Mouse (Mus musculus): ENCODE data around the gene Dnajc11. TPM values are rescaled to one million over a fixed set of nuclear protein-coding genes. Genes with fewer than 3 reads are reported as not detected.

The Dnajc11 gene
- polyA plus RNA-seq, 2 experiments, result 50.9 to 56.9 TPM

- Histone ChIP-seq H3K4me3 (replicated peaks; ENCODE audit: low read length) (no peak overlapping the region), H3K9ac (ENCODE audit: low read depth, low read length, severe bottlenecking) (no peak overlapping the region), H3K4me1 (ENCODE audit: control insufficient read depth, insufficient read depth, low read length) (peaks cover 24% of the 10 kb centered on the region), H3K36me3 (ENCODE audit: control insufficient read depth, insufficient read depth, low read length) (no peaks in the 10 kb centered on the region), H3K4me2 (replicated peaks; ENCODE audit: low read depth, low read length, severe bottlenecking) (no peak overlapping the region), H3K9me3 (ENCODE audit: control insufficient read depth, low read length) (no peaks in the 10 kb centered on the region), H3K27ac (replicated peaks; ENCODE audit: low read depth, low read length) (no peak overlapping the region), H3K27me3 (ENCODE audit: control insufficient read depth, insufficient read depth, low read length) (no peaks in the 10 kb centered on the region)
- no peak for TF ChIP-seq POLR2A (IDR thresholded peaks at IDR 0.05; ENCODE audit: borderline replicate concordance, extremely low read depth, insufficient read depth, insufficient read length)
- no peak for DNase-seq (ENCODE audit: low spot score)
- no peak for ATAC-seq (ENCODE audit: low FRiP score, low read depth)
- WGBS, result 80% methylated on average over 6 of the region's 6 CpGs
Measured at GRCm38 (mm10) chr4:152006137-152006536, 72.6 kb downstream of the Dnajc11 start.

DNA sequence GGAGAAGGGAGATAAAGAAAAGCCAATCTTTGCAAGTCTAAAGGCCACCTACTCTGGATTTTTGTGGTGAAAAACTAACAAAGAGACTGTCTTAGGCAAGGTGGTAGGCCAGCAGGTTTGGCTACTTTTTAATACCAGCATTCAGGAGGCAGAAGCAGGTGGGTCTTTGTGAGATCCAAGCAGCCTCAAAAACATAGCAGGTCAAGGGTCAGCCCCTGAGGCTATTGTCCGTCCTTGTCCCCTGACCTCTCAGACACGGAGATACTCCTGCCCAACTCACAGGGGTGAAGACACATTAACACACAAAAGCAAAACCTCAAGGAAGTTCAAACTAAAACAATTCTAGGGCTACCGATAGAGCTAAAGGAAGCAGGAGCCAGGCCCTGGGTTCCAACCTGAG, 73.3 kb downstream of the Dnajc11 start:
- 29% methylated on average over 3 of the region's 3 CpGs for WGBS
- no peak overlapping the region for H3K27ac ChIP-seq (replicated peaks; ENCODE audit: low read depth, low read length)
- H3K4me3 ChIP-seq (replicated peaks; ENCODE audit: low read length), result no peak overlapping the region
- DNase-seq (ENCODE audit: low spot score) (no peak), ATAC-seq (ENCODE audit: low FRiP score, low read depth) (no peak)
- no peaks in the 10 kb centered on the region for H3K27me3 ChIP-seq (ENCODE audit: control insufficient read depth, insufficient read depth, low read length)
- no peak overlapping the region for H3K4me2 ChIP-seq (replicated peaks; ENCODE audit: low read depth, low read length, severe bottlenecking)
- no peaks in the 10 kb centered on the region for H3K9me3 ChIP-seq (ENCODE audit: control insufficient read depth, low read length)
- TF ChIP-seq POLR2A (IDR thresholded peaks at IDR 0.05; ENCODE audit: borderline replicate concordance, extremely low read depth, insufficient read depth, insufficient read length), result no peak
- H3K36me3 ChIP-seq (ENCODE audit: control insufficient read depth, insufficient read depth, low read length), result no peaks in the 10 kb centered on the region
- peaks cover 28% of the 10 kb centered on the region for H3K4me1 ChIP-seq (ENCODE audit: control insufficient read depth, insufficient read depth, low read length)
- no peak overlapping the region for H3K9ac ChIP-seq (ENCODE audit: low read depth, low read length, severe bottlenecking)

GRCm38 (mm10) chr4:152007481-152008147, 74.1 kb downstream of the Dnajc11 start:
- no peaks in the 10 kb centered on the region for H3K9me3 ChIP-seq (ENCODE audit: control insufficient read depth, low read length)
- H3K4me3 ChIP-seq (replicated peaks; ENCODE audit: low read length), result peak overlapping the region; percentile 81
- peaks cover 28% of the 10 kb centered on the region for H3K4me1 ChIP-seq (ENCODE audit: control insufficient read depth, insufficient read depth, low read length)
- no peak for DNase-seq (ENCODE audit: low spot score)
- no peak for ATAC-seq (ENCODE audit: low FRiP score, low read depth)
- no peak overlapping the region for H3K27ac ChIP-seq (replicated peaks; ENCODE audit: low read depth, low read length)
- H3K9ac ChIP-seq (ENCODE audit: low read depth, low read length, severe bottlenecking), result peak overlapping the region; percentile 74; the same call in 1 of the 2 replicates
- 3% methylated on average over 8 of the region's 8 CpGs for WGBS
- H3K36me3 ChIP-seq (ENCODE audit: control insufficient read depth, insufficient read depth, low read length), result peaks cover 3% of the 10 kb centered on the region; the same call in 1 of the 2 replicates
- TF ChIP-seq POLR2A (IDR thresholded peaks at IDR 0.05; ENCODE audit: borderline replicate concordance, extremely low read depth, insufficient read depth, insufficient read length), result no peak
- peak overlapping the region; percentile 100 for H3K4me2 ChIP-seq (replicated peaks; ENCODE audit: low read depth, low read length, severe bottlenecking)
- no peaks in the 10 kb centered on the region for H3K27me3 ChIP-seq (ENCODE audit: control insufficient read depth, insufficient read depth, low read length)

DNA sequence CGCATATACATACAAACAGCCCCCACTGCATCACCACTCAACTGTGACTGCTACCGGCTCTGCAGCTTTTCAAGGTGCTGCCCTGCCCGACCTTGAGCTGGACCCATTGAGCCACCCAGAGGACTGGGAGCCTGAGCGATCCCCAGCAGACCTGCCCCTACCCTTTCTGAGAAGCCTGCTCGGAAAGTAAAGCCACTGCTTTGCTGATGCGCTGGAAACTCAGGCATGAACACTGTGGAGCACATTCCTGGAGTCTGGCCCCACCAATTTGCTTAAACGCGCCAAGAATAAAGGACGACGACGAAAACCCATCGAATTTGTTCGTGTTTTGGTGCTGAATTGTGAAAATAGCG, 74.6 kb downstream of the Dnajc11 start:
- Histone ChIP-seq H3K27ac (replicated peaks; ENCODE audit: low read depth, low read length) (no peak overlapping the region), H3K4me1 (ENCODE audit: control insufficient read depth, insufficient read depth, low read length) (peaks cover 28% of the 10 kb centered on the region)

DNA sequence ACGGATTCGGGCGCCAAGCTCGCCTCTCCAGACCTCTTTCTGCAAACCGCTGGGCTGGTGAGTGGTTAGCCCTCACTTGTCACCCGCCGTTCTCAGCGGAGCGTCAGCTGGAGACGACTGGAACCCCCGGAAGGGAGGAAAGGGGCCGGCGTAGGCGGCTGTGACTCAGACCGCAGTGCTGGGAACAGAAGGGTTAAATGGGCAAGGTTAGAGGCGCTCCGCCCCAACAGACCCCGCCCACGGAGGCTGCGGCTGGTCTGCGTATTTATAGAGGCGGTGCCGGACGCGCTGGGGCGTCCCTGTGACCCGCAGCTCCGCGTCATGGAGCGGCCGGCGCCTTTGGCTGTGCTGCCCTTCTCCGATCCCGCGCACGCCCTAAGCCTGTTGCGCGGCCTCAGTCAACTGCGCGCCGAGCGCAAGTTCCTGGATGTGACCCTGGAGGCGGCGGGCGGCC, 75.2 kb downstream of the Dnajc11 start, which contains the start of gene Klhl21:
Klhl21 (plus strand) TSS at position 182 of the 454 bp plus-strand sequence.
- Histone ChIP-seq H3K4me3 (replicated peaks; ENCODE audit: low read length) (peak within 1 kb of the TSS; percentile 81), H3K9ac (ENCODE audit: low read depth, low read length, severe bottlenecking) (peak within 1 kb of the TSS; percentile 74), H3K27me3 (ENCODE audit: control insufficient read depth, insufficient read depth, low read length) (no peaks in the 10 kb centered on the region), H3K9me3 (ENCODE audit: control insufficient read depth, low read length) (no peaks in the 10 kb centered on the region), H3K4me1 (ENCODE audit: control insufficient read depth, insufficient read depth, low read length) (peaks cover 28% of the 10 kb centered on the region), H3K36me3 (ENCODE audit: control insufficient read depth, insufficient read depth, low read length) (peaks cover 13% of the 10 kb centered on the region), H3K27ac (replicated peaks; ENCODE audit: low read depth, low read length) (peak within 1 kb of the TSS; percentile 87), H3K4me2 (replicated peaks; ENCODE audit: low read depth, low read length, severe bottlenecking) (peak within 1 kb of the TSS; percentile 100)
- WGBS, result 1% methylated on average over 41 of the region's 45 CpGs
- ATAC-seq (ENCODE audit: low FRiP score, low read depth) (peak; percentile 90), DNase-seq (ENCODE audit: low spot score) (peak; percentile 96)
- TF ChIP-seq POLR2A (IDR thresholded peaks at IDR 0.05; ENCODE audit: borderline replicate concordance, extremely low read depth, insufficient read depth, insufficient read length), result peak; percentile 69; the same call in 1 of the 2 replicates

More for the DNA sequence above, 74.6 kb downstream of the Dnajc11 start:
- TF ChIP-seq POLR2A (IDR thresholded peaks at IDR 0.05; ENCODE audit: borderline replicate concordance, extremely low read depth, insufficient read depth, insufficient read length), result no peak
- no peak for DNase-seq (ENCODE audit: low spot score)
- H3K9ac ChIP-seq (ENCODE audit: low read depth, low read length, severe bottlenecking), result peak overlapping the region; percentile 74
- peak overlapping the region; percentile 81 for H3K4me3 ChIP-seq (replicated peaks; ENCODE audit: low read length)
- no peaks in the 10 kb centered on the region for H3K27me3 ChIP-seq (ENCODE audit: control insufficient read depth, insufficient read depth, low read length)
- ATAC-seq (ENCODE audit: low FRiP score, low read depth), result no peak
- peaks cover 8% of the 10 kb centered on the region for H3K36me3 ChIP-seq (ENCODE audit: control insufficient read depth, insufficient read depth, low read length)
- H3K4me2 ChIP-seq (replicated peaks; ENCODE audit: low read depth, low read length, severe bottlenecking), result peak overlapping the region; percentile 100
- no peaks in the 10 kb centered on the region for H3K9me3 ChIP-seq (ENCODE audit: control insufficient read depth, low read length)
- WGBS, result 0% methylated on average over 14 of the region's 14 CpGs
